Mouse (Mus musculus): ENCODE data around the gene Ifnlr1. TPM values are rescaled to one million over a fixed set of nuclear protein-coding genes. Genes with fewer than 3 reads are reported as not detected.

The Ifnlr1 gene
- polyA plus RNA-seq, 2 experiments: 1.1 to 3.1 TPM

GRCm38 (mm10) chr4:135686568-135686953, 474 bp downstream of the Ifnlr1 start:
- Histone ChIP-seq H3K4me2 (replicated peaks; ENCODE audit: low read depth, low read length, severe bottlenecking) (peak overlapping the region; percentile 100), H3K4me1 (ENCODE audit: control insufficient read depth, insufficient read depth, low read length) (peaks cover 4% of the 10 kb centered on the region; the same call in 1 of the 2 replicates), H3K27ac (replicated peaks; ENCODE audit: low read depth, low read length) (no peak overlapping the region), H3K4me3 (replicated peaks; ENCODE audit: low read length) (peak overlapping the region; percentile 60), H3K27me3 (ENCODE audit: control insufficient read depth, insufficient read depth, low read length) (peaks cover 34% of the 10 kb centered on the region), H3K36me3 (ENCODE audit: control insufficient read depth, insufficient read depth, low read length) (no peaks in the 10 kb centered on the region), H3K9ac (ENCODE audit: low read depth, low read length, severe bottlenecking) (peak overlapping the region; percentile 72), H3K9me3 (ENCODE audit: control insufficient read depth, low read length) (no peaks in the 10 kb centered on the region)
- WGBS: under 1% methylated on average over 21 of the region's 21 CpGs
- no peak for DNase-seq (ENCODE audit: low spot score)
- TF ChIP-seq POLR2A (IDR thresholded peaks at IDR 0.05; ENCODE audit: borderline replicate concordance, extremely low read depth, insufficient read depth, insufficient read length): no peak
- no peak for ATAC-seq (ENCODE audit: low FRiP score, low read depth)

DNA sequence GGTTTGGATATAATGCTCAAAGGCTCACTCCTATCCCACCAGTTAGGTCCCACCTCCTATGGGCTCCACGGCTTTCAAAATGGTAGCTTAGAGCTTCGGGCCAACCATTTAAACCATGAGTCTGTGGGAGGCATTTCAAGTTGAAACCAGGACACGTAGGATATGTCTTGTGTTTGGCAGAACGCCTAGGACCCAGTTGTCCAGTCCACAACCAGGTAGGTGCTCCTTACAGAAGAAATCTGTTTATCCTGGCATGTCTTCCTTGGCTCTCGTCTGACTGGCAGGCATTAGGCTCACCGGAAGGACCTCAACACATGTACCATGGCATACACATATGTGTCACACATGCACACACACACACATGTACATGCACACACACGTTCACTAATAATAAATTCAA, 3.7 kb downstream of the Ifnlr1 start:
- no peak overlapping the region for H3K9ac ChIP-seq (ENCODE audit: low read depth, low read length, severe bottlenecking)

DNA sequence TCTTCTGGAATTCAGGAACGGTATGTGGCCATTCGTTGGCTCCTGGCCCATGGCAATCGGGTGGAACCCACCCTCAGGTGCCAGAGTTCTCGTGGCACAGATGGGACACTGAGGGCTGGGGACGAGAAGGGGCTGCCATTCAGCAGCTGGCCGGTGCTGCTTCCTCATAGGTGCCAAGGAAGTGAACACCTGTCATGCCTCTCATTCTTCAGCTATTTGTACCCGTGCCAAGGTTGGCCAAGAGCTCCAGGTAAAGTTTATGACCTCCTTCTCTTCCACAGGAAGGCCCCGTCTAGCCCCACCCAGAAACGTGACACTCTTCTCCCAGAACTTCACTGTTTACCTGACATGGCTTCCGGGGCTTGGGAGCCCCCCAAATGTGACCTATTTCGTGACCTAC, 4.2 kb downstream of the Ifnlr1 start:
- Histone ChIP-seq H3K36me3 (ENCODE audit: control insufficient read depth, insufficient read depth, low read length) (no peaks in the 10 kb centered on the region), H3K27ac (replicated peaks; ENCODE audit: low read depth, low read length) (no peak overlapping the region), H3K9me3 (ENCODE audit: control insufficient read depth, low read length) (no peaks in the 10 kb centered on the region), H3K4me2 (replicated peaks; ENCODE audit: low read depth, low read length, severe bottlenecking) (no peak overlapping the region), H3K27me3 (ENCODE audit: control insufficient read depth, insufficient read depth, low read length) (peaks cover 28% of the 10 kb centered on the region), H3K9ac (ENCODE audit: low read depth, low read length, severe bottlenecking) (no peak overlapping the region), H3K4me3 (replicated peaks; ENCODE audit: low read length) (no peak overlapping the region), H3K4me1 (ENCODE audit: control insufficient read depth, insufficient read depth, low read length) (peaks cover 4% of the 10 kb centered on the region; the same call in 1 of the 2 replicates)
- no peak for TF ChIP-seq POLR2A (IDR thresholded peaks at IDR 0.05; ENCODE audit: borderline replicate concordance, extremely low read depth, insufficient read depth, insufficient read length)
- WGBS: 77% methylated on average over 11 of the region's 11 CpGs
- DNase-seq (ENCODE audit: low spot score) (no peak), ATAC-seq (ENCODE audit: low FRiP score, low read depth) (no peak)

More for the DNA sequence above, 3.7 kb downstream of the Ifnlr1 start:
- H3K4me1 ChIP-seq (ENCODE audit: control insufficient read depth, insufficient read depth, low read length): peaks cover 4% of the 10 kb centered on the region; the same call in 1 of the 2 replicates
- no peak overlapping the region for H3K4me3 ChIP-seq (replicated peaks; ENCODE audit: low read length)
- 87% methylated on average over 7 of the region's 7 CpGs for WGBS
- H3K4me2 ChIP-seq (replicated peaks; ENCODE audit: low read depth, low read length, severe bottlenecking): no peak overlapping the region
- no peaks in the 10 kb centered on the region for H3K9me3 ChIP-seq (ENCODE audit: control insufficient read depth, low read length)
- no peak for TF ChIP-seq POLR2A (IDR thresholded peaks at IDR 0.05; ENCODE audit: borderline replicate concordance, extremely low read depth, insufficient read depth, insufficient read length)
- DNase-seq (ENCODE audit: low spot score): no peak
- H3K27ac ChIP-seq (replicated peaks; ENCODE audit: low read depth, low read length): no peak overlapping the region
- H3K36me3 ChIP-seq (ENCODE audit: control insufficient read depth, insufficient read depth, low read length): no peaks in the 10 kb centered on the region
- no peak for ATAC-seq (ENCODE audit: low FRiP score, low read depth)
- H3K27me3 ChIP-seq (ENCODE audit: control insufficient read depth, insufficient read depth, low read length): peaks cover 32% of the 10 kb centered on the region

DNA sequence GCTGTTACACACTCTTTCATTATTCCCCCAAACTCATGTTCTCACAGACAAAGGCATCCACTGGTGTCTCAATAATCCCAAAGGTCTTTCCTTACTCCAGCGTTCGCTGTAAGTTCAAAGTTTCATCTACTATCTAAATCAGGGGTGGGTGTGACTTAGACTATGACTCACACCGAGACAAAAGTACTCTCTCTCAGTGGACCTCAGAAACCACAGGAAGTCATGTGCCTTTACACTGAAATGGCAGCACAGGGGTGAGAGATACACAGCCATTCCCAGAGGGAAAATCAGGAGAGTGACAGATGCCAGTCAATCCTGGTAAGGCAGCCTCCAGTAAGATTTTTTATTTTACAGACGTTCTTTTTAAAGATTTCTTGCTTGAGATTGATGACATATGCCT, 6.8 kb downstream of the Ifnlr1 start:
- DNase-seq (ENCODE audit: low spot score) (no peak), ATAC-seq (ENCODE audit: low FRiP score, low read depth) (no peak)
- Histone ChIP-seq H3K27ac (replicated peaks; ENCODE audit: low read depth, low read length) (no peak overlapping the region), H3K9me3 (ENCODE audit: control insufficient read depth, low read length) (no peaks in the 10 kb centered on the region), H3K27me3 (ENCODE audit: control insufficient read depth, insufficient read depth, low read length) (peaks cover 3% of the 10 kb centered on the region; the same call in 1 of the 2 replicates), H3K4me3 (replicated peaks; ENCODE audit: low read length) (no peak overlapping the region), H3K4me2 (replicated peaks; ENCODE audit: low read depth, low read length, severe bottlenecking) (no peak overlapping the region), H3K9ac (ENCODE audit: low read depth, low read length, severe bottlenecking) (no peak overlapping the region), H3K36me3 (ENCODE audit: control insufficient read depth, insufficient read depth, low read length) (no peaks in the 10 kb centered on the region), H3K4me1 (ENCODE audit: control insufficient read depth, insufficient read depth, low read length) (no peaks in the 10 kb centered on the region)
- 81% methylated on average over 4 of the region's 4 CpGs for WGBS
- no peak for TF ChIP-seq POLR2A (IDR thresholded peaks at IDR 0.05; ENCODE audit: borderline replicate concordance, extremely low read depth, insufficient read depth, insufficient read length)

DNA sequence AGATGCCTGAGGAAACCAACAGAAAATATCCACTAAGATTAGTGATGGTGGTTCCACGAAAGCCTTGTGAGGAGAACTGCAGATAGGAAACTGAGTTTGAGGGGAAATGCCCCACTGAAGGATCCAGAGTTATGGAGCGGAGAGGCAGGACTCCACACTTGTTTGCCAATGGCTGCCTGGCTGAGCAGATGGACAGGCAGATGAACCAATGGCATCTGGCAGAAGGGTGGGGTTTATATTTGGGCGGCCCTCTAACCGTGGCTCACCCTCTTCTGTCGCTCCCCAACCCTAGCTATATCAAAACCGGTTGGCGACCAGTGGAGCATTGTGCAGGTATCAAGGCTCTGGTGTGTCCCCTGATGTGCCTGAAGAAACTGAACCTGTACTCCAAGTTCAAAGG, 12.4 kb downstream of the Ifnlr1 start:
- Histone ChIP-seq H3K4me1 (ENCODE audit: control insufficient read depth, insufficient read depth, low read length) (no peaks in the 10 kb centered on the region), H3K27ac (replicated peaks; ENCODE audit: low read depth, low read length) (no peak overlapping the region), H3K27me3 (ENCODE audit: control insufficient read depth, insufficient read depth, low read length) (no peaks in the 10 kb centered on the region), H3K9me3 (ENCODE audit: control insufficient read depth, low read length) (no peaks in the 10 kb centered on the region), H3K36me3 (ENCODE audit: control insufficient read depth, insufficient read depth, low read length) (no peaks in the 10 kb centered on the region), H3K4me3 (replicated peaks; ENCODE audit: low read length) (0 out of 2 replicates have a peak overlapping the region, but pooled peaks have one; percentile 4), H3K4me2 (replicated peaks; ENCODE audit: low read depth, low read length, severe bottlenecking) (no peak overlapping the region; the same call in 1 of the 2 replicates), H3K9ac (ENCODE audit: low read depth, low read length, severe bottlenecking) (no peak overlapping the region)
- WGBS: 84% methylated on average over 7 of the region's 7 CpGs
- no peak for ATAC-seq (ENCODE audit: low FRiP score, low read depth)
- TF ChIP-seq POLR2A (IDR thresholded peaks at IDR 0.05; ENCODE audit: borderline replicate concordance, extremely low read depth, insufficient read depth, insufficient read length): no peak
- no peak for DNase-seq (ENCODE audit: low spot score)

DNA sequence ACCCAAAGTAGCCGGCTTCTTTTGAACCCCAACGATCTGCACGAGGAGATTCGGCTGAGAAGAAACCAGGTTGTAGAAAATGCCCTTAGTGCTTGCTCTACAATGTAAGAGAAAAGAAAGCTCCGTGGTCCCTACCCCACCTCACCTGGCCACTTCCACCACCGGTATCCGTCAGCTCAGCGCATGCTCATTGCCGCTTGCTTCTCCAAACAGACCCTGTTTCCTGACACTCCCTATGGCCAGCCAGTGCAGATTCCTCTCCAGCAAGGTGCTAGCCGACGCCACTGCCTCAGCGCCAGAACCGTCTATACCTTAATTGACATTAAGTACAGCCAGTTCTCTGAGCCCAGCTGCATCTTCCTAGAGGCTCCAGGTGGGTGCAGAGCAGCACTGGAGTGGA, 17.4 kb downstream of the Ifnlr1 start:
- WGBS: 79% methylated on average over 13 of the region's 13 CpGs
- Histone ChIP-seq H3K4me1 (ENCODE audit: control insufficient read depth, insufficient read depth, low read length) (no peaks in the 10 kb centered on the region), H3K36me3 (ENCODE audit: control insufficient read depth, insufficient read depth, low read length) (no peaks in the 10 kb centered on the region), H3K27me3 (ENCODE audit: control insufficient read depth, insufficient read depth, low read length) (no peaks in the 10 kb centered on the region), H3K4me3 (replicated peaks; ENCODE audit: low read length) (no peak overlapping the region), H3K27ac (replicated peaks; ENCODE audit: low read depth, low read length) (no peak overlapping the region), H3K9me3 (ENCODE audit: control insufficient read depth, low read length) (no peaks in the 10 kb centered on the region), H3K4me2 (replicated peaks; ENCODE audit: low read depth, low read length, severe bottlenecking) (no peak overlapping the region), H3K9ac (ENCODE audit: low read depth, low read length, severe bottlenecking) (no peak overlapping the region)
- ATAC-seq (ENCODE audit: low FRiP score, low read depth) (no peak), DNase-seq (ENCODE audit: low spot score) (no peak)
- TF ChIP-seq POLR2A (IDR thresholded peaks at IDR 0.05; ENCODE audit: borderline replicate concordance, extremely low read depth, insufficient read depth, insufficient read length): no peak
